Mouse (Mus musculus): ENCODE measurements at regions not wholly inside any gene's neighbourhood (a gene's known extent, or its start where the extent isn't known, plus 50 kb on each side); places are given as distances from the start of the nearest gene placed in this dataset.

GRCm38 (mm10) chr2:148579027-148579426 is 93.4 kb upstream of the Nxt1 start:
- Histone ChIP-seq H3K27me3 (no peaks in the 10 kb centered on the region), H3K4me2 (replicated peaks) (no peak overlapping the region), H3K4me1 (no peaks in the 10 kb centered on the region), H3K4me3 (no peak overlapping the region), H3K9me3 (no peaks in the 10 kb centered on the region), H3K36me3 (no peaks in the 10 kb centered on the region), H3K27ac (no peak overlapping the region), H3K9ac (no peak overlapping the region)
- 82% methylated on average over 5 of the region's 5 CpGs for WGBS
- no peak for ATAC-seq (ENCODE audit: insufficient number of reproducible peaks, insufficient read depth, low FRiP score, low TSS enrichment)

- no peak overlapping the region for H3K4me2 ChIP-seq (replicated peaks)
- 73% methylated on average over 2 of the region's 2 CpGs for WGBS
- no peaks in the 10 kb centered on the region for H3K36me3 ChIP-seq
- no peak overlapping the region for H3K4me3 ChIP-seq
- no peak for ATAC-seq (ENCODE audit: insufficient number of reproducible peaks, insufficient read depth, low FRiP score, low TSS enrichment)
- no peak overlapping the region for H3K9ac ChIP-seq
- no peaks in the 10 kb centered on the region for H3K27me3 ChIP-seq
- H3K27ac ChIP-seq = no peak overlapping the region
- H3K4me1 ChIP-seq = no peaks in the 10 kb centered on the region
- H3K9me3 ChIP-seq = no peaks in the 10 kb centered on the region
Measured at GRCm38 (mm10) chr2:148578176-148578575, 94.2 kb upstream of the Nxt1 start.

DNA sequence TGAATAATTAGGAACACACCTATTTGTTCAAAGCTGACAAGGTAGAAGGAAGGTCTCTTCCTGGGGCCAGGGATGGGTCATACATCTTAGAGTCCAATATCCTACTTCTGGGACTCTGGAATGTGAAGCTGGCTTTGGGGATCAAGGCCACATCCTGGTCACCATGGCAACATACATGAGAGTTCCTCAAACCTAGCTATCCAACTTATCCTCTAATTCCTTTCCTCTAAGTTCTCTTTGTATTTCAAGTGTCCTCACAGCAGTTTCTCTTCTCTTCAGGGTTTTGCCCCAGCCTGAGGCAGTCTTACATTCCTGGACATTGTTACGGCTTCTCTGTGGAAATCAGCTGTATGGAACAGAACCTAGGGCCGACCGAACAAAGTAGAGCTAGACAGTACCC is 97.0 kb upstream of the Nxt1 start:
- Histone ChIP-seq H3K4me3 (no peak overlapping the region), H3K4me2 (replicated peaks) (no peak overlapping the region), H3K27ac (no peak overlapping the region), H3K4me1 (no peaks in the 10 kb centered on the region), H3K9me3 (no peaks in the 10 kb centered on the region), H3K27me3 (no peaks in the 10 kb centered on the region), H3K36me3 (no peaks in the 10 kb centered on the region), H3K9ac (no peak overlapping the region)
- ATAC-seq (ENCODE audit: insufficient number of reproducible peaks, insufficient read depth, low FRiP score, low TSS enrichment) = no peak
- WGBS = 61% methylated on average over 3 of the region's 3 CpGs

DNA sequence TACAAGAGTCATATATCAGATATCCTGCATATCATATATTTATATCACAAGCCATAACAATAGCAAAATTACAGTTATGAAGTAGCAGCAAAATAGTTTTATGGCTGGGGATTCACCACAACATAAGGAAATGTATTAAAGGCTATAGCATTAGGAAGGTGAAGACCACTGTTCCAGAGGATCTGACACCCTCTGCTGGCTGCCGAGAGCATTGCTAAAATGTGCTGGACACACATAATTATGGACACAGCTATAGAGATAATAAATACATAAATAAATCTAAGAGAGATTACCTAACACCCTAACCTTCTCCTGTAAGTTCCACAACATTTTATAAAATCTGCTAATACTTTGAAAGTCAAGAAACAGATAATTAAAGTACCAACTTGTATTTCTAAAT is 100.2 kb upstream of the Nxt1 start:
- Histone ChIP-seq H3K27me3 (no peaks in the 10 kb centered on the region), H3K9ac (no peak overlapping the region), H3K36me3 (no peaks in the 10 kb centered on the region), H3K9me3 (no peaks in the 10 kb centered on the region), H3K4me3 (no peak overlapping the region), H3K4me2 (replicated peaks) (no peak overlapping the region), H3K27ac (no peak overlapping the region), H3K4me1 (no peaks in the 10 kb centered on the region)
- 11% methylated on average over 1 of the region's 1 CpGs for WGBS
- no peak for ATAC-seq (ENCODE audit: insufficient number of reproducible peaks, insufficient read depth, low FRiP score, low TSS enrichment)

GRCm38 (mm10) chr2:148571616-148572015 is 100.8 kb upstream of the Nxt1 start:
- no peak overlapping the region for H3K4me2 ChIP-seq (replicated peaks)
- H3K27ac ChIP-seq = no peak overlapping the region
- ATAC-seq (ENCODE audit: insufficient number of reproducible peaks, insufficient read depth, low FRiP score, low TSS enrichment) = no peak
- H3K4me1 ChIP-seq = no peaks in the 10 kb centered on the region
- no peaks in the 10 kb centered on the region for H3K9me3 ChIP-seq
- 90% methylated on average over 1 of the region's 1 CpGs for WGBS
- H3K27me3 ChIP-seq = no peaks in the 10 kb centered on the region
- no peak overlapping the region for H3K4me3 ChIP-seq
- no peaks in the 10 kb centered on the region for H3K36me3 ChIP-seq
- no peak overlapping the region for H3K9ac ChIP-seq

DNA sequence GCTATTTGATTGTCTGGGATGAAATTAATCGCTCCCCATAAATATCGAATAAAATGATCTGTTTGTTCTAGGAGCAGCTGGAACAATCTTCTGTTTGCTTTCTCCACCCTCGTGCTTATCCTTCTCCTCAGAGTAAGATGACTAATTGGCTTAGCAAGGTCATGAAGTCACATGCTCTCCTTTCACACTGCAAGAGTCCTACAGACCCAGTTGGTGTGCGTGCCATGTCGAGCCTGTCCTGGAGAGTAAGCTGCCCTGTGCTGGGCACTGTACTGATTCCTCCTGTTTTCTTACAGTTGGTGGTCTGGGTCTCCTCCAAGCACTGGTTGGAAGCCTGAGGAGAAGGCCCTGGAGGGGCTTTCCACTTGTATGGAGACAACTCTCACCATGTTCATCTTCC is 101.4 kb upstream of the Nxt1 start:
- no peak overlapping the region for H3K4me2 ChIP-seq (replicated peaks)
- H3K9ac ChIP-seq = no peak overlapping the region
- WGBS = 74% methylated on average over 5 of the region's 5 CpGs
- H3K9me3 ChIP-seq = no peaks in the 10 kb centered on the region
- H3K36me3 ChIP-seq = no peaks in the 10 kb centered on the region
- H3K4me3 ChIP-seq = no peak overlapping the region
- H3K4me1 ChIP-seq = no peaks in the 10 kb centered on the region
- H3K27me3 ChIP-seq = no peaks in the 10 kb centered on the region
- H3K27ac ChIP-seq = no peak overlapping the region
- ATAC-seq (ENCODE audit: insufficient number of reproducible peaks, insufficient read depth, low FRiP score, low TSS enrichment) = no peak

DNA sequence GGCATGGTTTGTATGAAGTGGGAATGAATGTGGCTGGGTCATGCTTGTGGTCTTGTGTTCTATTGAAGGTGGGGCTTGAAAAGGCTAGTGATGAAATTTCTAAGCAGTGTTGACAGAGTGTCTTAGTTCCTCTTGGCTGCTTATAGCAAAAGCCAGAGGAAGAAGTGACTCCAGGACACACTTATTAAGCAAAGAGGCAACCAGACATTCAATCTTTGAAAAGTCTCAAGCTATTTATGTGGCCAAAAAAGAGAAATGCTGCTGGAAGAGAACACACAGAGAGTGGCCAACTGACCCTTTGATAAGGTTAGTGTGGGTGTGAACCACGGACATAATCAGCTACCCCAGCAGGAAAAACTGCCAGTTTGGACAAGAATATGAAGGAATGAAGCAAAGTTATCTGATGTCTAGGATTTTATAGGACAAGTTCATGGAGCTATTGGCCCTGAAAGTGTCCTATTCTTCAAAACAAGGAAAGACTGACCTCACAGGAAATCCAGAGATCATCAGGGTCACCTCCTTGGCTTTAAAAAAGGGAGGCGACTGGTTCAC is 104.4 kb upstream of the Nxt1 start:
- Histone ChIP-seq H3K4me1 (no peaks in the 10 kb centered on the region), H3K27ac (no peak overlapping the region), H3K4me3 (no peak overlapping the region), H3K4me2 (replicated peaks) (no peak overlapping the region), H3K36me3 (no peaks in the 10 kb centered on the region), H3K9me3 (no peaks in the 10 kb centered on the region), H3K9ac (no peak overlapping the region), H3K27me3 (no peaks in the 10 kb centered on the region)
- 67% methylated on average over 2 of the region's 2 CpGs for whole genome bisulfite sequencing
- ATAC-seq (ENCODE audit: insufficient number of reproducible peaks, insufficient read depth, low FRiP score, low TSS enrichment) = no peak

GRCm38 (mm10) chr2:148563390-148563789 is 109.0 kb upstream of the Nxt1 start:
- Histone ChIP-seq H3K27me3 (no peaks in the 10 kb centered on the region), H3K4me3 (no peak overlapping the region), H3K9me3 (no peaks in the 10 kb centered on the region), H3K36me3 (no peaks in the 10 kb centered on the region), H3K4me2 (replicated peaks) (no peak overlapping the region), H3K4me1 (no peaks in the 10 kb centered on the region), H3K9ac (no peak overlapping the region), H3K27ac (no peak overlapping the region)
- WGBS = 73% methylated on average over 3 of the region's 3 CpGs
- ATAC-seq (ENCODE audit: insufficient number of reproducible peaks, insufficient read depth, low FRiP score, low TSS enrichment) = no peak

DNA sequence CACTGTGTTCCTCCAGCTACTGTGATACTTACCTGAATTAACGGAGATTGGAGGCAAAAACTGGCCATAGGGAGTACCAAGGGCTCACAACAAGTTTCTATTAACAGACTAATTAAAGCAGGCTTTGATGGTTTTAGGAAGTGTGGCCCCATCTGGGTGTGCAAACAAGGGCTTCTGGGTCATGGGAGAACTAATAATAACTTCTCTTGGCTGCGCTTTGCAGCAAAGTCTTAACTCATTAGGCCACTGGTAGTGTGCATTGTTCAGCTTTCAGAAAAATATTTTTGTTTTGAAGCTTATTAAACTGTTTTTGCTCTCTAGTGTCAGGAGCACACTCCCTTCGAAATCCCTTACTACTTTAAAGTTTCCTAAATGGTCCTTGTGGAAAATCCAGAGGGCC is 110.4 kb upstream of the Nxt1 start:
- Histone ChIP-seq H3K4me3 (no peak overlapping the region), H3K27me3 (no peaks in the 10 kb centered on the region), H3K4me1 (no peaks in the 10 kb centered on the region), H3K36me3 (no peaks in the 10 kb centered on the region), H3K4me2 (replicated peaks) (no peak overlapping the region), H3K9ac (no peak overlapping the region), H3K27ac (no peak overlapping the region), H3K9me3 (no peaks in the 10 kb centered on the region)
- no peak for ATAC-seq (ENCODE audit: insufficient number of reproducible peaks, insufficient read depth, low FRiP score, low TSS enrichment)
- 71% methylated on average over 3 of the region's 3 CpGs for WGBS

DNA sequence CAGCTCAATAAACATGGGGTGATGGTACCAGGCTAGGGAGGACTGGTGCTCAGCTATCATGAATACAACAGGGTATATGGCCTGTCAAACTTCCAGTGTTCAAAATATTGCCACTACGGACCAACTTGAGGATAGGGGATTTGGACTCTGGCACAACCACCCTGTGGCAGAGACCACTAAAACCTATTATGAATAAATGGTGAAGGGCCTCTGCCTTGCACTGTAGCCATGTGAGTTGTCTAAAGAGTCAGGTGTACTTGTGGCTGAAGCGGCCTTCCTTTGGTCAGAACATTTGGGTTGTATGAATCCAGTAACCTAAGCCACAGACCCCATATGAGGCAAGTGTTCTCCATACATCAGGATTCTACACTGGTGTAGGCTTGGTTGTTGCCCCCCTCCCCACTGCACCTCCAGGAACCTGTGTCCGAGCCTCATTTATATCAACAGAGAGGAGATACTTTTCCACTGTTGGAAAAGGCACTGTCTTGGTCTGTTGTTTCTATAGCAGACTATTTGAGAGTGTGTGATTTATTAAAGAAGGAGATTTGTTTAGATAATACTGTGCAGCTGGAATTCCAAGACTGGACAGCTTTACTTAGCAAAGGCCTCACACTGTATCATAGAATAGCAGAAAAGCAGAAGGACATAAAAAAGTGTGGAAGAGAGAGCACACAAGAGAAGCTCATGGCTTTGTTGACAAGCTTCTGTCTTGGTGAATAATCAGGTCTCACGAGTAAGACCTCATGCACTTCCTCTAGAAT is 112.2 kb upstream of the Nxt1 start:
- Histone ChIP-seq H3K4me2 (replicated peaks) (no peak overlapping the region), H3K4me1 (no peaks in the 10 kb centered on the region), H3K4me3 (no peak overlapping the region), H3K36me3 (no peaks in the 10 kb centered on the region), H3K9me3 (no peaks in the 10 kb centered on the region), H3K27me3 (no peaks in the 10 kb centered on the region), H3K27ac (no peak overlapping the region), H3K9ac (no peak overlapping the region)
- 84% methylated on average over 4 of the region's 4 CpGs for WGBS
- ATAC-seq (ENCODE audit: insufficient number of reproducible peaks, insufficient read depth, low FRiP score, low TSS enrichment) = no peak

DNA sequence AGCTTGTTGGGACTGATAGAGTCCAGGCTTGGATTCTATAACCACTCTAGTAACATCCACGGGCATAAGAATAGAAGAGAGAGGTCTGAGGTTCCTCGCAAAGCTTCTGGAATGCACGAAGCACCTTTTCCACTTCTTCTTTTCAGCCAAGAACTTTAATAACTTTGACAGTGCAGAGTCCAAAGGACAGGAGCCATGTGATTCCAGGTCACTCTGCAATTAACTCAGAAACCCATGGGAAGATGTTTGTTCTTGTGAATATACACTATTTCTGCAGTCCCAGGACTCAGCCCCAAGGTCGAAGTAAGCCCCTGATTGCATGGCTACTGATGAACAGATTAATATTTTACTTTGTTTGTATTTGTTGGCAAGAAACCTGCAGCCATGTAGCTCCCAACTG is 113.0 kb upstream of the Nxt1 start:
- Histone ChIP-seq H3K4me1 (no peaks in the 10 kb centered on the region), H3K4me2 (replicated peaks) (no peak overlapping the region), H3K9ac (no peak overlapping the region), H3K4me3 (no peak overlapping the region), H3K36me3 (no peaks in the 10 kb centered on the region), H3K9me3 (no peaks in the 10 kb centered on the region), H3K27me3 (no peaks in the 10 kb centered on the region), H3K27ac (no peak overlapping the region)
- 82% methylated on average over 4 of the region's 4 CpGs for WGBS
- ATAC-seq (ENCODE audit: insufficient number of reproducible peaks, insufficient read depth, low FRiP score, low TSS enrichment) = no peak

DNA sequence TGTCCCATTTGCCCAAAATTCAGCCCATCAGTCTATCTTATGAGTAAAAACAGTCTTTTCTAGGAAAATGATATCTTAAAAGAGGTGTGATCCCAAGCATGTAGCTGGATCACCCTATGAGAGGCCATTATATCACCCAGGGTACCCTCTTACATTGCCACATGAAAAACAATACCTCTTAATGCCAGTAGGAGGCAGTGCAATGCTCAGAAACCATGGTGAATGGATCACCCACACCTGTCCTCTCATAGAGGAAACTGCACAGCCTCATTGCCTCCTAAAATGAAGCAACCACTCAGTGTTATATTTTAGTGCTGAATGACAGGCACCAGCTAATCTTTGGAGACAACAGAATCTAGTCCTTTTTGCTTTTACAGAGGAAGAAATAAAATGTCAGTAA is 114.0 kb upstream of the Nxt1 start:
- no peak overlapping the region for H3K27ac ChIP-seq
- no peaks in the 10 kb centered on the region for H3K4me1 ChIP-seq
- no peak overlapping the region for H3K4me2 ChIP-seq (replicated peaks)
- no peaks in the 10 kb centered on the region for H3K27me3 ChIP-seq
- H3K36me3 ChIP-seq = no peaks in the 10 kb centered on the region
- no peak overlapping the region for H3K9ac ChIP-seq
- no peak for ATAC-seq (ENCODE audit: insufficient number of reproducible peaks, insufficient read depth, low FRiP score, low TSS enrichment)
- H3K4me3 ChIP-seq = no peak overlapping the region
- no peaks in the 10 kb centered on the region for H3K9me3 ChIP-seq
